Mouse (Mus musculus) Muller cell, postnatal 12 days (primary cell): ENCODE measurements at regions not wholly inside any gene's neighbourhood (a gene's known extent, or its start where the extent isn't known, plus 50 kb on each side); places are given as distances from the start of the nearest gene placed in this dataset.

ENCODE experiments used
- DNase-seq: peaks from one replicate; pipeline ENCODE4 v3.0.0-alpha.2; 2015; ENCODE audit errors: inconsistent ontology term

GRCm38 (mm10) chr16:25087741-25088648 lies 198.6 kb upstream of the Tprg start:
- no peak for DNase-seq

- DNase-seq: no peak
Measured at GRCm38 (mm10) chr16:25088649-25089019, 198.0 kb upstream of the Tprg start.

GRCm38 (mm10) chr16:25104165-25104564 lies 182.5 kb upstream of the Tprg start:
- DNase-seq: no peak

GRCm38 (mm10) chr16:25104603-25105002 lies 182.0 kb upstream of the Tprg start:
- peak; percentile 89 for DNase-seq

- no peak for DNase-seq
Measured at GRCm38 (mm10) chr16:25140164-25140563, 146.5 kb upstream of the Tprg start.

GRCm38 (mm10) chr16:25147486-25147885 lies 139.1 kb upstream of the Tprg start:
- peak; percentile 8 for DNase-seq

GRCm38 (mm10) chr16:25149186-25149585 lies 137.4 kb upstream of the Tprg start:
- DNase-seq: no peak

GRCm38 (mm10) chr16:25176870-25177269 lies 109.7 kb upstream of the Tprg start:
- DNase-seq: no peak

- no peak for DNase-seq
Measured at GRCm38 (mm10) chr16:25178055-25178454, 108.6 kb upstream of the Tprg start.

- DNase-seq: no peak
Measured at GRCm38 (mm10) chr16:25181939-25182338, 104.7 kb upstream of the Tprg start.

GRCm38 (mm10) chr16:25197079-25197478 lies 89.5 kb upstream of the Tprg start:
- no peak for DNase-seq

GRCm38 (mm10) chr16:25198844-25199243 lies 87.8 kb upstream of the Tprg start:
- no peak for DNase-seq

GRCm38 (mm10) chr16:25199984-25200383 lies 86.6 kb upstream of the Tprg start:
- no peak for DNase-seq

- no peak for DNase-seq
Measured at GRCm38 (mm10) chr16:25201094-25201770, 85.4 kb upstream of the Tprg start.

GRCm38 (mm10) chr16:25213250-25213649 lies 73.4 kb upstream of the Tprg start:
- no peak for DNase-seq

- no peak for DNase-seq
Measured at GRCm38 (mm10) chr16:25220552-25220951, 66.1 kb upstream of the Tprg start.

GRCm38 (mm10) chr16:25224801-25225200 lies 61.8 kb upstream of the Tprg start:
- DNase-seq: no peak
